Mouse (Mus musculus) left cerebral cortex, adult 2 months (tissue): ENCODE results near the gene Ripply3. TPM values are rescaled to one million over a fixed set of nuclear protein-coding genes. Genes with fewer than 3 reads are reported as not detected.

Source experiments
- DNase-seq, 2 experiments: peaks; one replicate each; pipeline ENCODE4 v3.0.0; 2021 to 2022; ENCODE audit warnings: low spot score in 2 of 2, mixed read lengths in 1 of 2; ENCODE audit errors: extremely low spot score in 1 of 2
- H3K27ac ChIP-seq: fragments of 200-600 bp; 2 replicates; pipeline ENCODE4 v1.8.1; 2022
- H3K4me3 ChIP-seq: fragments of 200-600 bp; 2 replicates; pipeline ENCODE4 v1.8.1; 2022
- CTCF ChIP-seq: fragments of 200-600 bp; IDR thresholded peaks from 2 replicates; pipeline ENCODE4 v1.8.1; 2022; ENCODE audit warnings: antibody characterized with exemption, mild to moderate bottlenecking, moderate library complexity
- intact Hi-C: fragments of 180-260 bp; cut with DNase I; formaldehyde crosslinking; loops from one replicate; pipeline ENCODE4 v1.15.1; 2025
- total RNA-seq, 2 experiments: library from RNA; stranded (reverse); gene quantifications; 2 replicates each; pipeline ENCODE4 v1.2.3; 2021

Ripply3 gene
- total RNA-seq, 2 experiments from 2014 or later = 0.29 to 0.51 TPM

- H3K4me3 ChIP-seq = no peak overlapping the region
- no peak for TF ChIP-seq CTCF
- H3K27ac ChIP-seq = no peak overlapping the region
- no peak for DNase-seq
- intact Hi-C loops = no loop called here
Measured at GRCm38 (mm10) chr16:94347080-94347731, 19.0 kb downstream of the Ripply3 start.

GRCm38 (mm10) chr16:94348779-94349178 lies 20.6 kb downstream of the Ripply3 start:
- no peak for TF ChIP-seq CTCF
- no peak for DNase-seq
- Histone ChIP-seq H3K4me3 (no peak overlapping the region), H3K27ac (no peak overlapping the region)
- intact Hi-C loops = no loop called here

- TF ChIP-seq CTCF = no peak
- 0 out of 2 replicates have a peak overlapping the region, but pooled peaks have one; percentile 15 for H3K27ac ChIP-seq
- 0 out of 2 replicates have a peak overlapping the region, but pooled peaks have one; percentile 13 for H3K4me3 ChIP-seq
- DNase-seq = no peak
- intact Hi-C loops = no loop called here
Measured at GRCm38 (mm10) chr16:94349588-94350286, 21.5 kb downstream of the Ripply3 start.

GRCm38 (mm10) chr16:94350287-94350677 lies 22.1 kb downstream of the Ripply3 start:
- no peak for TF ChIP-seq CTCF
- intact Hi-C loops = no loop called here

GRCm38 (mm10) chr16:94354450-94354849 lies 26.2 kb downstream of the Ripply3 start:
- intact Hi-C loops = no loop called here
- TF ChIP-seq CTCF = no peak
- Histone ChIP-seq H3K27ac (no peak overlapping the region), H3K4me3 (no peak overlapping the region)
- no peak for DNase-seq

More at GRCm38 (mm10) chr16:94350287-94350677, 22.1 kb downstream of the Ripply3 start:
- Histone ChIP-seq H3K27ac (no peak overlapping the region), H3K4me3 (no peak overlapping the region)
- DNase-seq = no peak

GRCm38 (mm10) chr16:94356046-94356445 lies 27.8 kb downstream of the Ripply3 start:
- TF ChIP-seq CTCF = no peak
- no peak overlapping the region for H3K27ac ChIP-seq
- H3K4me3 ChIP-seq = no peak overlapping the region
- no peak for DNase-seq
- intact Hi-C loops = no loop called here

GRCm38 (mm10) chr16:94356776-94357494 lies 28.7 kb downstream of the Ripply3 start:
- TF ChIP-seq CTCF = no peak
- no peak overlapping the region for H3K27ac ChIP-seq
- no peak overlapping the region for H3K4me3 ChIP-seq
- no peak for DNase-seq
- intact Hi-C loops = no loop called here

GRCm38 (mm10) chr16:94358091-94358490 lies 29.9 kb downstream of the Ripply3 start:
- Histone ChIP-seq H3K4me3 (no peak overlapping the region), H3K27ac (no peak overlapping the region)
- DNase-seq = no peak
- intact Hi-C loops = no loop called here
- TF ChIP-seq CTCF = no peak

GRCm38 (mm10) chr16:94360578-94361350 lies 32.5 kb downstream of the Ripply3 start:
- DNase-seq = no peak
- TF ChIP-seq CTCF = no peak
- Histone ChIP-seq H3K4me3 (no peak overlapping the region), H3K27ac (no peak overlapping the region)
- intact Hi-C loops = no loop called here

GRCm38 (mm10) chr16:94362174-94362873 lies 34.1 kb downstream of the Ripply3 start:
- intact Hi-C loops = no loop called here
- DNase-seq = peak; percentile 76 to 78

GRCm38 (mm10) chr16:94363814-94364213 lies 35.6 kb downstream of the Ripply3 start:
- Histone ChIP-seq H3K4me3 (no peak overlapping the region), H3K27ac (no peak overlapping the region)
- TF ChIP-seq CTCF = no peak
- no peak for DNase-seq
- intact Hi-C loops = no loop called here

More at GRCm38 (mm10) chr16:94362174-94362873, 34.1 kb downstream of the Ripply3 start:
- peak overlapping the region; percentile 65 for H3K27ac ChIP-seq
- H3K4me3 ChIP-seq = no peak overlapping the region
- no peak for TF ChIP-seq CTCF
